In genomic region chr10:52779926-52780485, GRCm38 (mm10) we compare ENCODE assay signal across 12 mouse cellular contexts.
A peak's percentile ranks its signal among the peaks of the same experiment; 100 is the strongest.
DNase-seq lines count a peak whose midpoint lies in the region; ATAC-seq lines count a peak whose summit lies in the region.
"Had no signal": no experiment of that assay in that cellular context is flagged by ENCODE, and none has a peak within 500 bp of the region (broad histone marks: within the 10 kb centered on the region; RNA-seq: fewer than 3 reads in every experiment).

No protein-coding gene starts in this region.

- H3K4me3 ChIP-seq in intestine, embryonic 15.5 days (replicated peaks) = no peak overlapping the region
- no peak overlapping the region for H3K4me3 ChIP-seq in stomach, embryonic 16.5 days (replicated peaks; ENCODE audit: low read length)
- H3K4me3 ChIP-seq: kidney, embryonic 15.5 days; limb, embryonic 12.5 days had no signal

- ATAC-seq in frontal cortex, adult (ENCODE audit: low TSS enrichment) = peak; percentile 85
- peak; percentile 78 for ATAC-seq in intestine, embryonic 15.5 days
- peak; percentile 60; the same call in 1 of the 2 replicates for ATAC-seq in stomach, embryonic 16.5 days (ENCODE audit: insufficient read depth, low FRiP score)

- 43% methylated on average over 4 of the region's 4 CpGs for WGBS in intestine, embryonic 15.5 days
- WGBS in stomach, embryonic 16.5 days = 44% methylated on average over 4 of the region's 4 CpGs

- DNase-seq in frontal cortex, postnatal 25 days (ENCODE audit: low spot score in 2 of 2) = no peak
- DNase-seq in right cerebral cortex, adult 18-20 months = peak; percentile 31
- no peak for DNase-seq in right cerebral cortex, postnatal 36 days (ENCODE audit: low spot score in 2 of 2)
- DNase-seq in kidney, postnatal 36 days = no peak
- no peak for DNase-seq in adrenal gland, postnatal 14 days
- DNase-seq: adrenal gland, adult 2 months; thymus, postnatal 36 days had no signal

- peak overlapping the region; percentile 27; the same call in 1 of the 2 replicates for H3K27ac ChIP-seq in intestine, embryonic 15.5 days
- peak overlapping the region; percentile 23; the same call in 1 of the 2 replicates for H3K27ac ChIP-seq in stomach, embryonic 16.5 days (ENCODE audit: low read length)
- H3K27ac ChIP-seq: kidney, embryonic 15.5 days; limb, embryonic 12.5 days had no signal

- H3K9ac ChIP-seq in intestine, embryonic 15.5 days = no peak overlapping the region
- H3K9ac ChIP-seq in stomach, embryonic 16.5 days (ENCODE audit: low read length) = no peak overlapping the region
- H3K9ac ChIP-seq: kidney, embryonic 15.5 days; limb, embryonic 12.5 days had no signal

- no peak overlapping the region for H3K4me2 ChIP-seq in intestine, embryonic 15.5 days (replicated peaks)
- H3K4me2 ChIP-seq in stomach, embryonic 16.5 days (ENCODE audit: low read depth, low read length) = no peak overlapping the region
- H3K4me2 ChIP-seq: kidney, embryonic 15.5 days; limb, embryonic 12.5 days had no signal

- H3K9me3 ChIP-seq in intestine, embryonic 15.5 days = no peaks in the 10 kb centered on the region
- H3K9me3 ChIP-seq in stomach, embryonic 16.5 days (replicated peaks; ENCODE audit: control insufficient read depth, low read length) = no peaks in the 10 kb centered on the region
- H3K9me3 ChIP-seq: kidney, embryonic 15.5 days; limb, embryonic 12.5 days had no signal

- H3K36me3 ChIP-seq in intestine, embryonic 15.5 days = no peaks in the 10 kb centered on the region
- H3K36me3 ChIP-seq in stomach, embryonic 16.5 days (ENCODE audit: control insufficient read depth, insufficient read depth, low read length) = no peaks in the 10 kb centered on the region
- H3K36me3 ChIP-seq: kidney, embryonic 15.5 days; limb, embryonic 12.5 days had no signal

- no peaks in the 10 kb centered on the region for H3K4me1 ChIP-seq in intestine, embryonic 15.5 days (replicated peaks)
- no peaks in the 10 kb centered on the region for H3K4me1 ChIP-seq in stomach, embryonic 16.5 days (ENCODE audit: control insufficient read depth, insufficient read depth, low read length)
- H3K4me1 ChIP-seq: kidney, embryonic 15.5 days; limb, embryonic 12.5 days had no signal

- no peaks in the 10 kb centered on the region for H3K27me3 ChIP-seq in intestine, embryonic 15.5 days (replicated peaks)
- no peaks in the 10 kb centered on the region for H3K27me3 ChIP-seq in stomach, embryonic 16.5 days (ENCODE audit: control insufficient read depth, insufficient read depth, low read length)
- H3K27me3 ChIP-seq: kidney, embryonic 15.5 days; limb, embryonic 12.5 days had no signal
